Mouse (Mus musculus): ENCODE results near the gene Prps1l1. TPM values are rescaled to one million over a fixed set of nuclear protein-coding genes. Genes with fewer than 3 reads are reported as not detected.
A peak's percentile ranks its signal among the peaks of the same experiment; 100 is the strongest.

Prps1l1 gene
- not detected for total RNA-seq (2021)
- long read RNA-seq, result 0 reads

DNA sequence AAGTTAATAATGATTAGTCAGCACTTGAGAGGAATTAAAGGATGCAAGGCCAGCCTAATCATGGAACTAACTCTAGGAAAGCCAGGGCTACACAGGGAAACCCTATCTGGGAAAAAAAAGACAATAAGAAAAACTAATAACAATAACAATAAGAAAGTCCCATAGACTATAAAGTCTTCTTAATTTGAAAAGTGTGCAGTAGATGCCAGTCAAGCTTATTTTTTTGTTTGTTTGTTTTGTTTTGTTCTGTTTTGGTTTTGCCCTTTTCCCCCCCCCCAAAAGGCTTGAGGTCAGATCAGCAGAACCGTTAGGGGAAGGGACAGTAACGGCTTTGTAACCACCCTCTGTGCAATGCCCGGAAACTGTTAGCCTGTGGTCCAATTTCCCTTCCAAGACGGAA lies at the start of gene Prps1l1:
TSS of gene Prps1l1 (plus strand) at position 301 of the 400 bp plus-strand sequence.
- DNase-seq (ENCODE audit: low spot score in 2 of 2), result no peak

DNA sequence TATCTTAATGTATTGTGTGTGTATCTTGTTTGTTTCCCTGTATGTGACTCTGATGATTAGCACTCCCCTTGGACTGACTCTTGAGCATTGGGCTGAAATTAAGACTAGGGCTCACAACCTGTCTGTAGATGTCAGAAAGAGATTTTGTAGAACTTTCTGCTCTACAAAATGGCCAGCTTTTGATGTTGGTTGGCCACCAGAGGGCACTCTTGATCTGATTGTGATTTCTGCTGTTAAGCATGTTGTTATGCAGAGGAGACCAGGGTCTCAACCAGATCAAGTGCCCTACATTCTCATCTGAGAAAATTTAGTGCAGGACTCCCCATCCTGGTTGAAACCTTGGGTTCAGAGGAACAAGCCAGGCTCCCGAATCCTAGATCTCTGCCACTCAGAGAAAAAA lies 46.6 kb upstream of the Prps1l1 start:
- peak; percentile 10 to 18 for DNase-seq (ENCODE audit: low spot score in 2 of 2)

DNA sequence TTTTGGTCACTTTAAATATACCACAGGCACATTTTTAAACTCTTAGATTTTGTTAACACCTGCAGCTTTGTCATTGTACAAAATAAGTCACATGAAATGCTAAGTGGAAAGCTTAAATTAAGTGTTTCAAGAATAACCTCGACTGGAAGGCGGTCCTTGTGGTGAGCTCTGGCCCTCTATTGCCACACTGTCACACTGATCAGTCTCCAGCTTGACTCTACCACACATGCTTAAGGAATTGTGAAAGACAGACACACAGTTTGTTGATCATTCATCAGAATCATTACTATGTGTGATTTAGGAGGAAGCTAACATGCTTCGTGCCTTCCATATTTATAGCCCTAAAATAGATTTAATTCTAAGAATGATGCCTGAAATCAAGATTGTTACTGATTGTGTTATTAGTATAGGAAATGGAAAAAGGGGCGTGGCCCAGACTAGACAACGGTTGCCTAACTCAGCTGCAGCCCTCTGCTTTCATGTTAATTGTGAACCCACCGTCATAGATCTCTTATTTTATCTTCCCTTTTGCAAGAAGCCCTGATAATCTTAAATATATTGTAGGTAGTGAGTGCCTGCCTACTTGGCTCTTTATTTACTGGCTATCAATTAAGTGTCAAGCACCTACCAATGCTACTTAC lies 35.4 kb upstream of the Prps1l1 start:
- no peak for DNase-seq (ENCODE audit: low spot score in 2 of 2)

DNA sequence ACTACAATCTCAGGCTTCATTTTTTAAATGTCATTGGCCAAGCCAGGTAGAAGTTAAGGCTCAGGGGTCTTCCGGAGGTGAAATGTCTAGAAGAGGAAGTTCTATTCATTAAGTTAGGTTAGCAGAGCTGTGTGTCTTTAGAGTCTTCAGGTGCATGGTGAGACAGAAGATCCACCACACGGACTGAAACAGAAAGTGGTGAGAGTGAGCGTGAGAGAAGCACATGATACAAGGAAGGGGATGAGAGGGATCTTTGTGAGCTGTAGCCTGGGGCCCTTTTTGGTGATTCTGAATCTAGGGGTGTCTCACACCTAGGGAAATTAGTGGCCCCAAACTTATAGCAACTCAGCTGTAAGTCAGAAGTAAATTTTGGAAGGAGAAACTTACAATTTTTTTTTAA lies 8.6 kb upstream of the Prps1l1 start:
- DNase-seq (ENCODE audit: low spot score in 2 of 2), result no peak

DNA sequence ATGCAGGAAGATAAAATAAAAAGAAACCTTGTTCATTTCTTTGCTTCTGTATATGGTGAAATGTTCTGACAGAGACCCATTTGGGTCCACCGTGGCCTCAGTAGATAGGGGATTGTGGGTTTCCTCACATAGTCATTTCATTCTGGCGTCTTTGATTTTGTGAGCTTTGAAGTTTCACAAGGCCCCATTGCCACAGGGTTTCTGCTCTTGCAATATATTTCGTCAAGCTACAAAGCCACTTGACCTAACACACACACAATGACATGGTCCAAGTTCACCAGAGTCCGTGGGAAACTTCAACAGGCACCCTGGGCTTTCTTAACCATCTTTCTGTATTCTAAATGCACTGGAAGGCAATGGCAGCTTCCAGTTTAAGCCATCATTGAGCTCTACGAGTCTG lies 1.3 kb downstream of the Prps1l1 start:
- no peak for DNase-seq (ENCODE audit: low spot score in 2 of 2)

DNA sequence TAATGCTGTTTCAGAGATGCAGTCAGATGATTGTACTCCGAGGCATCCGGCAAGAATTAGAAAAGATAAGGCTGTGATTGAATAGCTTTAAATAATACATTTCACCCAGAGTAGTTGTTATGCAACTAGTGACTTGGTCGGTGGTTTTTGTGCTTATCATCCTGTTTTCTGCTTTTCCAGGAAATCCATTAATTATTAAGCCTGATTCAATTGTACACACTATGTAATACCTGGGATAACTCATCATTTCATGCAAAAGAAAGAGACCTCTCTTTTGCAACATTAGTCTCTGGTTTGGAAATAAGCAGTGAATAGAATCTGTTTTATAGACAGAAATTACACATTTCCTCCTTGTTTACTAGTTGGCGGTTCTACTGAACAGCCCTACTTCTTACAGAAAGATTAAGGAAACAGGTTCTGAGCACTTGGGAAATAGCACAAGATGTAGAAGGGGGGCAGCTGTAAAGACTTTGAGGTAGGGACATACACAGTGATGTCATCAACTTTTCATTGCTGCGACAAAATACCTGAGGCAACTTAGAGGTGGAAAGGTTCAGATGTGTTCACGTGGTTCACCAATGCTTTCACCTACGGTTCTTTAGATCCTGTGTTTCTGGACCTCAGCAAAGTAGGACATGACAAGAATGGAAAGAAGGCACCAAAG lies 5.1 kb downstream of the Prps1l1 start:
- no peak for DNase-seq (ENCODE audit: low spot score in 2 of 2)

DNA sequence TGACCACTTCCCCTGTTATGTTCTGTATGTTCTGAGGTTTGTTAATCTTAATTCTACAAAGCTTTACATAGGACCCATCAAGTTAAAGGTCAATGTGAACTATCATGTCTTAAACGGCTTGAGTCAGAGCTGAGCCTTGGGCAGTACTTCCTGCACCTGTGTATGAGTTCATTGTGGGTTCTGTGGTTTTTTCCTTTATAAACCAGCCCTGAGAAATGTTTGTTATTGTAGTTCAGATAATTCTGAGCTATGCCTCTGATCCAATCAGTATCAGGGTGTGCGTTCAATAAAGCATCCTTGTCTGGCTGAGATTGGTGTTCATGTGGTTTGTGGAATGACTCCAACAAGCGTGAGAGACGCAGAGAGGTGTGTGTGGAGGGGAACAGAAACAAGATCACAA lies 5.8 kb downstream of the Prps1l1 start:
- DNase-seq (ENCODE audit: low spot score in 2 of 2), result no peak

DNA sequence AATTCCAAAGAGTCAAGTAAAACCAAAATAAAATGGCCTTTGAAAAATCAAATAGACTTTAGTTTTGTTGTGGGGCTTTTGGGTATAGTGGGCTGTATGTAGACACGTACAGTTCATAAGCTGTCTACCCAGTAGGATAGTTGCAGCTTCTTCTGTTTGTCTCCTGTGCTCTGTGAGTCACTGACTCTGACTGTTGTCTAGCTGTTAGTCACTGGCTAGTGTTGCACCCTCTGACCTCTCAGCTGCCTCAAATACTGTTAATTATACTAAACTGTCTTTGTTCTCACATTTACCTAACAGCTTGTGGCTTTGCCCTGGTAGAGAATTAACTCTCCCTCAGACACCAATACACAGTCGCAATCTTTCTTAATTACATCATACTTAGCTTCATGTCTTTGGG lies 7.3 kb downstream of the Prps1l1 start:
- DNase-seq (ENCODE audit: low spot score in 2 of 2), result no peak

DNA sequence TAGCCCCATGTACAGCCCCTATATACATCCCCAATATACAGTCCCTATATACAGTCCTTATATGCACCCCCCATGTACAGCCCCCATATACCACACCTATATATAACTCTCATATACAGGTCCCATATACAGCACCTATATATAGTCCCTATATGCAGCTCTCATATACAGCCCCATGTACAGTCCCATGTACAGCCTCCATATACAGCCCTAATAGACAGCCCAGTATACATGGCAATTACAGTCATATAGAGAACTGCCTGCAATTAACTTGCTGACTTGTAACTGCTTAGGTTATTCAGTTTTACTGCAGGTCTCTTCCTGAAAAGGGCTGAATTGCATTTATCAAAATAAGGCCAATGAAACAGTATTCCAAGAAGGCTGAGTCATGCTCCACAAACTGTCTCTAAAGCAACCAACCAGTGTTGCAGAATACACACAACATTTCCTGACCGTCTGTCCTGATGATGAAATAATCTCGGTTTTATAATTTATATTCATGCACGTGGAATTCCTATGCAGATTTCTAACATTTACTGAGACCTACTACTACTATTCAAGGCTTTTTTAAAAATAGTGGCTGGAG lies 13.1 kb downstream of the Prps1l1 start:
- DNase-seq (ENCODE audit: low spot score in 2 of 2), result no peak

DNA sequence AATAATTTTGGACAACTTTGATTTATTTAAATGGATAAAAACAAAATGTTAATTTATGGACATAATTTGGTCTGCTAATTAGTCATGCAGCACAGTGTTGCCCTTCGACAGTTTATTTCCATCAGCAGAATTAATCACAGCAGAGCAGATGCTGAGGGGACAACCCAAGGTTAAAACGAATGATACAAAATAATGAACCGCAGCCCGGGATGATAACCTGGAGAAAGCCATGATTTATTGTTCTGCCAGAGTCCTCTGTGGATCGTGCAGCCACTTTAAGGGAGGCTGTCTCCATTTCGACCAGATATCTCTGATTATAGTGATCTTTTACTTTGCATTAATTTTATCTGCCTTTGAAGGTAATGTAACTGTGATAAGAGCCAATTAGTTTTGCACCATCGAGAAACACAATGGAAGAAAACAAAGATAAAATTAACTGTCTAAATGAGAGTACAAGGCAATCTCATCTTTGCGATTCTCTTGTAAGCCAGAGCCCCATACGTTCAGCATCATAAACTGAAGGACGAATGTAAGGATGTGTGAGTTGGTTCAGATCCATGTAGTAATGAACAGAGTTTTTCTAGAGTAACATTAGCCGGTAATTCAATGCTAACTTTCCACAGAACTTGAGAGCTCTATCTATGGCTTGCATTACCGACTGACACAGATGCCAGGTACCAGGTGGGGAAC lies 14.4 kb downstream of the Prps1l1 start:
- DNase-seq (ENCODE audit: low spot score in 2 of 2), result no peak

DNA sequence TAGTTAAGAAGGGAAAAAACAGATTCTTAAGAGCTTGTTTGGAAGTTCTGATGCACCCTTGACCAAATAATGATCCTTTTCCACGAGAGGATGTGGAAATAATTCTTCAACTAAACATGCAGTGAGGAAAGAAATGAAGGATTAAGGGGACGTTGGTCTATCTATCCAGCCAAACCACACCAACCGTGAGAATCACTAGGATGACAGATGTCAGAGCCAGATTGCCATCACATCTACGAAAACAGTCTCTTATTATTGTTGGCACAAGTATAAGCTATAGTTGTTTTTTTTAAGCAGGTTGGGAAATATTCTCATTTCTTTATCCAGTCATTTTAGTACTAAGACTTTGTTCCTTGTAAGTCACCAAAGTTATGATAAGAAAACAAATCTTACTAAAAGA lies 15.8 kb downstream of the Prps1l1 start:
- no peak for DNase-seq (ENCODE audit: low spot score in 2 of 2)

DNA sequence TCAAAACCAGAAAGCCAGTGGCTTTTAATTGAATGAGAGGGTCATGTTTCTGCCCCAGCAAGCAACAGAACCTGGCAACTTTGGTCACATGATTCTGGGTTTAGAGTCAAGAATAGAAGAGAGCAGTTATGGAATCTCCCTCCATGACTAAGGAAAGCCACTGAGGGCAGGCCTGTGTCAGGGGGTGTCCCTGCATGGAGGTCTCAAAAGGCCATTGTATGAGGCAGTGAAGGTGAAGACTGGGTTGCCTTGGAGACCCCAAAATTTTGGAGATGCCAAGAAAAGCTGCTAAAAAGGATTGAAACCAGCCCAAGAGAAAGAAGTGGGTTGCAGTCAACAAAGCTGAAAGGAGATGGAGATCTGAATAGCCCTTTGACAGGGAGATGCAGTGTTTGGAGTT lies 21.2 kb downstream of the Prps1l1 start:
- DNase-seq (ENCODE audit: low spot score in 2 of 2), result no peak

DNA sequence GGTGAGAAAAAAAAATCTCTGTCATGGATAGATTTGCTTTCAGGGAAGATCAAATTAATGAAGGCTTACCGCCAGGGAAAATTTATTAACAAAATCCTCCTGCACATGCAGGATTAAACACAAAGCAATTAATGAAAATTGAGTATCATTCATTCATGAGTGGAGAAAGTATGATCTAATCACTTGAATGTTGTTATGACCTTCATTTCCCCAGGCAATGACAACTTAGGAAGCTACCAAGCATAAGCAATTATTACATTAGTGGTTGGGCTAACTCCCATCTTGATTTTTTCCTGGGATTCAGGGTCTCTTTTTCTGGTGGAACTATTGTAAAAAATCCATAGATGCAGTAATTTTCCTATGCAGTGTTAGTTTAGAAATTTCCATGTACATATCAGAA lies 23.3 kb downstream of the Prps1l1 start:
- DNase-seq (ENCODE audit: low spot score in 2 of 2), result no peak

DNA sequence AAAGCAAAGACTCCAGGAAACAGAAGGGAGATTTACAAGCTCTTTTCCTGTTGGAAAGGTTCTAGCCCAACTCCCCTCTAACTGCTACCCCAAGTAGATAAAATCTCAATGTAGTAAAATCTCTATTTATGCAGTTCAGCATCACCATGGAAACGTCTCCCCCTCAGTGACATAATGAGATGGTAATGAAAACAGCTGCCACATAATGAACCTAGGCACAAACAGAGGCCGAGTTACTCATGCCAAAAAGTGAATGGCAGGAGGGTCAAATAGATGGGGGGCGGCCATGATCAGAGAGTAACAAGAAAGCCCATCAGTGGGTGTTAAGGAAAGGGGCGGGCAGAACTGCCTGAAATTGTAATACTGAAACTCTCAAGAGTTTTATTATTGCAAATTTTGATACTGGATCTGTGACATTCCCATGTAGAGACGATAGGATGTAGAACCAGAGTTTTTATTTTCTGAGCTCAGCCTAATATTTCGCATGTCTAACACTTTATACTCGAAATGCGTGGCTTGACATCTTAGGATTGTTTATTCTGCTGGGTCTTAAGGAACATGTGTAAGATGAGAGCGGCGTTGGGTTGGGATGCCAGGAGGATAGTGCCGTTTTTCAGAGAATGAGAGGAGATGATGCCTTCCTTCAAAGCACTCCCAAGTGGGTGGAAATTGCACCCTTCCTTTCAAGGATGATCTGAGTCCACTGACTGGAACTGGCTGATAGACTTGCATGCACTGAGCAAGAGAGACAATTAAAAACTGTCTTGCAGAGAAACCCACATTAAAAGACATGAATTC lies 24.0 kb downstream of the Prps1l1 start:
- peak; percentile 22 to 30 for DNase-seq (ENCODE audit: low spot score in 2 of 2)

DNA sequence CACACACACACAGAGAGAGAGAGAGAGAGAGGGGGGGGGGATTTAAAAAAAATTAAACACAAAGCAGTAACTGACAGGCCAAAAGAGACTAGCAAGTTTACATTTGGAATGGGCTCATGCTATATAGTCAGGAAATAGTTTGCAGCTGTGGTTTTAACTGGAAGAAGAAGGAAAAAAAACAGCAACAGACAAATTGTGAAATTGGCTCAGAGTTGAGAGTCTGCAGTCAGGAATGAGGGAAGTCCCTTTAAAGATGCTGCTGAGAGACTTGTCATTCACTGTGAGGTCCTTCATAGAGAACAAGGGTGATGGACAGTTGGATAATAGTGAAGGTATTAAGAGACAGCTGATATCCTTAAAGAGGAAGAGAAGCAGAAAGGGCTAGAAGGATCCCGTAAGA lies 26.9 kb downstream of the Prps1l1 start:
- no peak for DNase-seq (ENCODE audit: low spot score in 2 of 2)

DNA sequence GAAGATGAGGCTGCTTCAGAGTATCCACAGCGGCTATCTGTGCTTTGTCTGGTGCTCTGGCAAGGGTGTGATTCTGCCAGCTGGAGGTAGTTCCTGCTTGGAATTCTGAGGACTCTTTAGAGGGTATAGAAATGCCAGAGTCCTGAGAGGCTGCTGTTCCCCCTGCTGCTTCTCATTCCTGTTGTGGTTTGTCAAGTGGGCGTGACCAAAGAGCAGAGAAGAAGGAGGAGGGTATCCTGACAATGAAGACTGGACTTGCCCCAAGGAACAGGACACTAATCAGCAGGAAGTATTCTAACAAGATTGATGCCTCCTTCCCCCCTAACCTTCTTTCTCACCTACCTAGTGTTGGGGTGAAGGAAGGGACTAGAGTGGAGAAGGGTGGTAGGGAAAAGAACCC lies 29.4 kb downstream of the Prps1l1 start:
- no peak for DNase-seq (ENCODE audit: low spot score in 2 of 2)

DNA sequence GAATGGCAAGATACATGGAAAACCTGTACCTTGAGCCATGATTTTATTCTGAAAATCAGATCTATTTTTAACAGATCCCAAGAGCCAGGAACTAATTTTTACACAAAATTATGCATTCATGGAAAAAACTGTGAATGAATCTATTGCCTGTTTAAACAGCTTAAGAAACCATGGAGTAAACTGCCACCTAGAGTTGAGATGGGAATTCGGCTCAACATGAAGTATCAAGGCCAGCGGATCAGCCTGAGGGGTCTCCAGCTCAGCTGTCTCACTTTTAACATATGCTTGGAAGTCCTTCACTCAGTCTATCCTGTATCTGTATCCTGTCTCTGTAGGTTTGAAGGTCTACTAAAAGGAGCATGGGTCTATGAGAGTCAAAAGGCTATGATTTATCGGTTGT lies 31.5 kb downstream of the Prps1l1 start:
- DNase-seq (ENCODE audit: low spot score in 2 of 2), result peak; percentile 13 to 26

DNA sequence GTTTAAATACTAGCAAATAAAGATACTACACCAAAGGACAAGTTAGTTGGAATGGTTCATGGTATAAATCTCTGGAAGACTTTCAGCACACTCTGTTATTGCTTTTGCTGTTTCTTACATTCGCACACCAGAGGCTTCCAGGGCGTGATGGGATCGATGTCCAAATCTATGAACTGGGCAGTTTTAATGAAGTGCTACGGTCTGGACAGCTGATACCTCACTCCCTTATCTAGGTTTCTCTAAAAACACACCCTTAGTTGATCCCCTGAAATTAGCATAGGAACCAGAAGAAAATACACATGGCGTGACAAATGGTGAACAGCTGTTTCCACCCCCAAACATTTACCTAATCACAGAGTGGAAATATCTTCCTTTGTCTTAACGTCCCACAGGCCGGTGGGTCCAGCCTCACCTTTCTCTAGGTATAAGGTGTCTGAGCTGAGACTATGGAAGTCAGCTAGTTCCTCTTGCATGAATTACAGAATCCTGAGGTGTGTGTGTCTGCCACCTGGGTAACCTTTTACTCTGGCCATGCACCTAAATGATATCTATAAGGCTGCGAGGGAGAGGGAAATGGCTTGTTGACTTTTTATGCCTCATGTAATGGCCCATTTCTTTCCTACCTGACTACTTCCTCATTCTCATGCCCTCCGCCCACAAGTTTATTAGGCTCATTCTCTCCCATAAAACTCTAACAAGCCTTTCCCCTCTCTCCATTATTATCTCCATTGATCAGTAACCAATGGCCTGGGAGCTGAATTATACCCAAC lies 32.1 kb downstream of the Prps1l1 start:
- DNase-seq (ENCODE audit: low spot score in 2 of 2), result no peak

DNA sequence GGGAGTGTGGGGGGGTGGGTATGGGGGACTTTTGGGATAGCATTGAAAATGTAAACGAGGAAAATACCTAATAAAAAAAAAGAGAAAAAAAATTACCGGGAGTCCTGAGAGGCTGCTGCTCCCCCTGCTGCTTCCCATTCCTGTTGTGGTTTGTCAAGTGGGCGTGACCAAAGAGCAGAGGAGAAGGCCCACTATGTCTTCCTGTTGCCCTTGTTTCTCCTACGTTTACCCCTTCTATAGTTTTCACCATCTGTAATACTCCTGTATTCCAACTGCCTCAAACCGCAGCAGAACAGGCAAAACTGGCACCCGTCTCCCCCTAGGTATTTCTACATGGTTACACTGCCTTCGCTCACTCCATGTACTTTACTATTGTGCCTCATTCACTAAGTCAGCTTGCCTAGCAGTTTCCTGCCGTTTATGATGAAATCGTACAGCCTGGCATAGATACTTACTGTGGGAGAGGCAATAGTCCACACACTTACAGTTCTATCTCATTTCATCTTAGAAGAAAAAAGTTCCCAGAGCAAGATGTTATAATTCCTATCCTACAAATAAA lies 34.2 kb downstream of the Prps1l1 start:
- no peak for DNase-seq (ENCODE audit: low spot score in 2 of 2)

DNA sequence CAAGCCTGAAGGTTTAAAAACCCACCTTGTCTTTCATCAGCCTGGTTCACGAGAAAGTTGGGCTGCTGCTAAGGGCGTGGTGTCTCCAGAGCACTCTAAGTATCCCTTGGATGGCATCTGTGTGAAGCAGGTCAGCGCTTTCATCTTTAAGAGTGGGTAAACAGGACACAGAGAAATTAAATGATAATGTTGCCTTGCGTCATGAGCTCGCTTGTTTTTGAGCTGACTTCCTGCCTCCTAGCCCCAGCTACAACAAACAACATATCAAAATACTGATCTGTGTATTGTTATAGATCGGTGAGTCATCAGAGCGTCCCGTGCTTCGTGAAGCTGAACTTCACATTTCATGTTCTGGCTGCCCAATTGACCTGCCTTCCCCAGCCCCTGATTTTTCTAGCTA lies 36.7 kb downstream of the Prps1l1 start:
- no peak for DNase-seq (ENCODE audit: low spot score in 2 of 2)
